17 mouse cellular contexts compared by ENCODE assay signal in the genomic region with DNA sequence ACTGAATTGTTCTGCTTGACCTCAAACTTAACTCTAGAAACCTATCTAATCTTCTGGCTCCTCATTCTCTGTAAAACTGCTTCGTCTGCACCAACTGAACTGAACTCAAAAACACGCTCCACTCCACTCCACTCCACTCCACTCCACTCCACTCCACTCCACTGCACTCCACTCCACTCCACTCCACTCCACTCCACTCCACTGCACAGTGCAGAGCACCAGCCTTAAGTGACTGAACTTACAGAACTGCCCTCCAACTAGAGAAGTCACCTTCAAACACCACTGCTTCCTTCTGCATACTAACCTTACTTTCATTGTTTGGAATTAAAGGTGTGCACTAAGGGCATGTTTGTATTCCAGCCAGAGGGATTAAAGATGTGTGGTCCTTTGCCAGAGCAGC. TPM values are rescaled to one million over a fixed set of nuclear protein-coding genes. Genes with fewer than 3 reads are reported as not detected.
DNase-seq lines count a peak whose midpoint lies in the region; ATAC-seq lines count a peak whose summit lies in the region.
"Had no signal": no experiment of that assay in that cellular context is flagged by ENCODE, and none has a peak within 500 bp of the region (broad histone marks: within the 10 kb centered on the region; RNA-seq: fewer than 3 reads in every experiment).

No protein-coding gene starts in this region.

- ATAC-seq in heart, embryonic 11.5 days (replicated peaks; ENCODE audit: insufficient number of reproducible peaks, low FRiP score, low TSS enrichment), result no peak
- ATAC-seq in kidney, embryonic 16.5 days (ENCODE audit: low FRiP score, low TSS enrichment), result no peak
- ATAC-seq in intestine, embryonic 15.5 days, result no peak
- ATAC-seq: forebrain, embryonic 16.5 days; hindbrain, embryonic 16.5 days had no signal

- H3K27ac ChIP-seq in heart, embryonic 11.5 days (ENCODE audit: low read depth, low read length), result 0 out of 2 replicates have a peak overlapping the region, but pooled peaks have one; percentile 22
- peak overlapping the region; percentile 20; the same call in 1 of the 2 replicates for H3K27ac ChIP-seq in kidney, embryonic 16.5 days (ENCODE audit: low read length)
- H3K27ac ChIP-seq in intestine, embryonic 15.5 days, result no peak overlapping the region
- H3K27ac ChIP-seq: embryonic facial prominence, embryonic 13.5 days; left cerebral cortex, adult 2 months; liver, embryonic 13.5 days had no signal

- H3K4me3 ChIP-seq in heart, embryonic 11.5 days (ENCODE audit: low read depth, low read length), result no peak overlapping the region
- H3K4me3 ChIP-seq in kidney, embryonic 16.5 days (ENCODE audit: low read length), result no peak overlapping the region
- H3K4me3 ChIP-seq in intestine, embryonic 15.5 days (replicated peaks), result no peak overlapping the region
- H3K4me3 ChIP-seq: embryonic facial prominence, embryonic 13.5 days; left cerebral cortex, adult 2 months; liver, embryonic 13.5 days had no signal

- DNase-seq in heart, adult 8-10 months (ENCODE audit: low spot score), result no peak
- DNase-seq in kidney, postnatal 10 days, result no peak
- peak; percentile 33 for DNase-seq in ES-CJ7 (ENCODE audit: low read depth, low spot score)
- DNase-seq in lung, postnatal 25 days (ENCODE audit: low spot score), result peak; percentile 33
- no peak for DNase-seq in adrenal gland, postnatal 36 days
- DNase-seq: adrenal gland, postnatal 25 days; cerebellum, adult 9-10 months; kidney, adult 9 months; liver, embryonic 13.5 days; spleen, adult 18-20 months had no signal

- no peaks in the 10 kb centered on the region for H3K27me3 ChIP-seq in heart, embryonic 11.5 days (ENCODE audit: control insufficient read depth, insufficient read depth, low read length)
- no peaks in the 10 kb centered on the region for H3K27me3 ChIP-seq in kidney, embryonic 16.5 days (ENCODE audit: insufficient read depth, low read length)
- H3K27me3 ChIP-seq in intestine, embryonic 15.5 days (replicated peaks), result no peaks in the 10 kb centered on the region
- H3K27me3 ChIP-seq: embryonic facial prominence, embryonic 13.5 days; liver, embryonic 13.5 days had no signal

- no peak overlapping the region for H3K9ac ChIP-seq in heart, embryonic 11.5 days (ENCODE audit: low read depth, low read length)
- H3K9ac ChIP-seq in kidney, embryonic 16.5 days (replicated peaks; ENCODE audit: low read length), result no peak overlapping the region
- no peak overlapping the region for H3K9ac ChIP-seq in intestine, embryonic 15.5 days
- H3K9ac ChIP-seq: embryonic facial prominence, embryonic 13.5 days; liver, embryonic 13.5 days had no signal

- peaks cover 18% of the 10 kb centered on the region for H3K36me3 ChIP-seq in heart, embryonic 11.5 days (ENCODE audit: control insufficient read depth, insufficient read depth, low read length)
- peaks cover 38% of the 10 kb centered on the region for H3K36me3 ChIP-seq in kidney, embryonic 16.5 days (ENCODE audit: insufficient read depth, low read length)
- peaks cover 11% of the 10 kb centered on the region for H3K36me3 ChIP-seq in intestine, embryonic 15.5 days

- H3K4me2 ChIP-seq in heart, embryonic 11.5 days, result no peak overlapping the region
- no peak overlapping the region for H3K4me2 ChIP-seq in kidney, embryonic 16.5 days (replicated peaks; ENCODE audit: low read depth, low read length)
- H3K4me2 ChIP-seq in intestine, embryonic 15.5 days (replicated peaks), result no peak overlapping the region
- H3K4me2 ChIP-seq: embryonic facial prominence, embryonic 13.5 days; liver, embryonic 13.5 days had no signal

- H3K9me3 ChIP-seq in heart, embryonic 11.5 days (replicated peaks; ENCODE audit: control insufficient read depth, low read length), result no peaks in the 10 kb centered on the region
- no peaks in the 10 kb centered on the region for H3K9me3 ChIP-seq in kidney, embryonic 16.5 days (ENCODE audit: low read length)
- no peaks in the 10 kb centered on the region for H3K9me3 ChIP-seq in intestine, embryonic 15.5 days
- H3K9me3 ChIP-seq: embryonic facial prominence, embryonic 13.5 days; liver, embryonic 13.5 days had no signal

- H3K4me1 ChIP-seq in heart, embryonic 11.5 days (ENCODE audit: control insufficient read depth, insufficient read depth, low read length), result no peaks in the 10 kb centered on the region
- 0 out of 2 replicates have a peak, but pooled peaks cover 2% of the 10 kb centered on the region for H3K4me1 ChIP-seq in kidney, embryonic 16.5 days (ENCODE audit: insufficient read depth, low read length)
- no peaks in the 10 kb centered on the region for H3K4me1 ChIP-seq in intestine, embryonic 15.5 days (replicated peaks)
- H3K4me1 ChIP-seq: embryonic facial prominence, embryonic 13.5 days; liver, embryonic 13.5 days had no signal

- 70% methylated on average over 2 of the region's 2 CpGs for WGBS in heart, embryonic 11.5 days (ENCODE audit: insufficient replicate concordance)
- 59% methylated on average over 2 of the region's 2 CpGs for WGBS in kidney, embryonic 16.5 days
- 81% methylated on average over 2 of the region's 2 CpGs for WGBS in intestine, embryonic 15.5 days

RNA-seq across cellular contexts. Expression of a gene that starts 24.7 kb away (rescaled TPM):
- polyA plus RNA-seq in heart, embryonic 11.5 days (2014; fragmentation: Nextera tagmentation; extraction: Ambion mirVana), result 1.3 and 1.4 TPM in 2 replicates
- under 1 TPM; 0.23 to 0.81 (median 0.42) TPM for total RNA-seq in heart, adult 8-10 months (2022)
- 24.3 and 28.5 TPM in 2 replicates for polyA plus RNA-seq in kidney, embryonic 16.5 days (2015; fragmentation: Nextera tagmentation; extraction: Ambion mirVana)
- polyA plus RNA-seq in intestine, embryonic 15.5 days (2015; fragmentation: Nextera tagmentation; extraction: Ambion mirVana), result 30.2 and 32.7 TPM in 2 replicates
- total RNA-seq in adrenal gland, postnatal 36 days (2021), result 1 to 10 TPM; 1.1 to 3.5 TPM

RNA-seq across cellular contexts. Expression of a gene that starts 38.2 kb away (rescaled TPM):
- polyA plus RNA-seq in heart, embryonic 11.5 days (2014; fragmentation: Nextera tagmentation; extraction: Ambion mirVana), result 3.0 and 7.2 TPM in 2 replicates
- 10 to 100 TPM in 1 of 4 experiments, 1 to 10 TPM in 3; 7.7 to 10.0 (median 9.4) TPM for total RNA-seq in heart, adult 8-10 months (2022)
- polyA plus RNA-seq in kidney, embryonic 16.5 days (2015; fragmentation: Nextera tagmentation; extraction: Ambion mirVana), result 14.9 and 15.6 TPM in 2 replicates
- 10.2 and 10.7 TPM in 2 replicates for polyA plus RNA-seq in intestine, embryonic 15.5 days (2015; fragmentation: Nextera tagmentation; extraction: Ambion mirVana)
- total RNA-seq in adrenal gland, postnatal 36 days (2021), result 10 to 100 TPM; 17.4 to 29.6 TPM

RNA-seq across cellular contexts. Expression of a gene that starts 53.4 kb away (rescaled TPM):
- polyA plus RNA-seq in heart, embryonic 11.5 days (2014; fragmentation: Nextera tagmentation; extraction: Ambion mirVana), result 4.4 and 6.0 TPM in 2 replicates
- total RNA-seq in heart, adult 8-10 months (2022), result 10 to 100 TPM; 14.1 to 19.5 (median 18.0) TPM
- polyA plus RNA-seq in kidney, embryonic 16.5 days (2015; fragmentation: Nextera tagmentation; extraction: Ambion mirVana), result 5.7 and 6.7 TPM in 2 replicates
- polyA plus RNA-seq in intestine, embryonic 15.5 days (2015; fragmentation: Nextera tagmentation; extraction: Ambion mirVana), result 6.0 and 6.2 TPM in 2 replicates
- total RNA-seq in adrenal gland, postnatal 36 days (2021), result 10 to 100 TPM; 37.3 to 48.0 TPM

RNA-seq across cellular contexts. Expression of a gene that starts 56.6 kb away (rescaled TPM):
- 64.5 and 67.4 TPM in 2 replicates for polyA plus RNA-seq in heart, embryonic 11.5 days (2014; fragmentation: Nextera tagmentation; extraction: Ambion mirVana)
- 10 to 100 TPM in 1 of 4 experiments, 1 to 10 TPM in 3; 6.9 to 10.8 (median 9.6) TPM for total RNA-seq in heart, adult 8-10 months (2022)
- 49.9 and 52.4 TPM in 2 replicates for polyA plus RNA-seq in kidney, embryonic 16.5 days (2015; fragmentation: Nextera tagmentation; extraction: Ambion mirVana)
- 34.4 and 37.9 TPM in 2 replicates for polyA plus RNA-seq in intestine, embryonic 15.5 days (2015; fragmentation: Nextera tagmentation; extraction: Ambion mirVana)
- 10 to 100 TPM; 28.4 to 33.1 TPM for total RNA-seq in adrenal gland, postnatal 36 days (2021)

Comparison
In these comparisons a context has a peak if more than half of its experiments do, and no peak if none do; other contexts are left out.
1. DNase-seq: peak in ES-CJ7 (single experiment) and lung, postnatal 25 days (single experiment); none in heart, adult 8-10 months (single experiment), kidney, postnatal 10 days (single experiment) and adrenal gland, postnatal 36 days (0 of 2).
2. RNA of a gene that starts 24.7 kb away (polyA plus RNA-seq): 30.2 to 32.7 TPM in intestine, embryonic 15.5 days and 24.3 to 28.5 TPM in kidney, embryonic 16.5 days; 1.3 to 1.4 TPM in heart, embryonic 11.5 days; every median in the first group is over 10 times any median in the second.